Mouse (Mus musculus) cerebellum, adult 2 months (tissue): ENCODE results near the gene Chrm4. TPM values are rescaled to one million over a fixed set of nuclear protein-coding genes. Genes with fewer than 3 reads are reported as not detected.

Experiments
- DNase-seq, 2 experiments: peaks; one replicate each; pipeline ENCODE4 v3.0.0; 2021
- H3K27ac ChIP-seq: fragments of 200-500 bp; 2 replicates; pipeline ENCODE4 v1.5.1; 2012; ENCODE audit warnings: low read length, control low read depth, inconsistent platforms; ENCODE audit not compliant: insufficient read depth
- H3K27me3 ChIP-seq: fragments of 200-500 bp; 2 replicates; pipeline ENCODE4 v1.6.1; 2012; ENCODE audit warnings: inconsistent platforms, mild to moderate bottlenecking, low read length, moderate library complexity; ENCODE audit not compliant: control insufficient read depth, insufficient read depth
- H3K4me1 ChIP-seq: fragments of 200-500 bp; 2 replicates; pipeline ENCODE4 v1.6.1; 2011; ENCODE audit warnings: low read length; ENCODE audit not compliant: control insufficient read depth, insufficient read depth
- H3K4me3 ChIP-seq: fragments of 200-500 bp; replicated peaks from 2 replicates; pipeline ENCODE3; 2011; ENCODE audit warnings: mild to moderate bottlenecking, low read depth, low read length, control low read depth; ENCODE audit not compliant: insufficient read depth
- CTCF ChIP-seq: fragments of 200-500 bp; IDR thresholded peaks from 2 replicates; pipeline ENCODE4 v1.5.1; 2011; ENCODE audit warnings: low read depth, mild to moderate bottlenecking, control low read depth, low read length, moderate library complexity, borderline replicate concordance; ENCODE audit not compliant: insufficient read depth
- POLR2A ChIP-seq: fragments of 200-500 bp; IDR thresholded peaks from 2 replicates; pipeline ENCODE4 v1.6.1; 2011; ENCODE audit warnings: low read length, control low read depth, borderline replicate concordance; ENCODE audit not compliant: insufficient read depth
- WGBS: fragments of 180-500 bp; shearing (Covaris S2); methylation state at CpG from one replicate; pipeline ENCODE4 v1.1.7; 2018; 5-methylcytosine and 5-hydroxymethylcytosine counted together
- polyA plus RNA-seq: library from polyadenylated mRNA; depleted of rRNA; stranded (reverse); fragments of >200 nt; gene quantifications from 2 replicates; pipeline ENCODE4 v1.2.3, GENCODE M21; 2012

Chrm4 gene
- polyA plus RNA-seq, 1 experiment: 2.0 TPM

DNA sequence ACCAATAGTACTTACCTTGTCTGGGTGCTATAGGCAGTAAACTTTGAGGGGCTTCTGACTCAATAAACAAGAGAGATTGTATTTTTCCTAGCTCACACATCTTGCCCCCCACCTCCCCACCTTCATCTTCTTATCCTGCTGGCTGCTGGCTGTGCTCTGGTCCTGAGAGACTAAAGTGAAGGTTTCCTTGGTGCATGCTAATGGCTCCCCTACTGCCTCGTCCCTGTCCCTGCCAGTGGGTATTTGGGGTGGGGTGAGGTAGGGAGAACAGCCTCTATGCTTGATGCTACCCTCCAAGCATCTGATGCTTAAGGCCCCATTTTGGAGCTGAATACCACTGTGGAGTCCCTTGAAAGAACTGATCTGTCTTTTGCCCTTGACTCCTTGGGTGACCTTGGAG, 2.3 kb upstream of the Chrm4 start:
- DNase-seq: no peak
- 88% methylated on average over 1 of the region's 1 CpGs for whole genome bisulfite sequencing
- H3K4me1 ChIP-seq: peaks cover 18% of the 10 kb centered on the region
- H3K27me3 ChIP-seq: peaks cover 4% of the 10 kb centered on the region; the same call in 1 of the 2 replicates
- no peak overlapping the region for H3K4me3 ChIP-seq
- H3K27ac ChIP-seq: no peak overlapping the region
- TF ChIP-seq POLR2A: no peak
- TF ChIP-seq CTCF: no peak

DNA sequence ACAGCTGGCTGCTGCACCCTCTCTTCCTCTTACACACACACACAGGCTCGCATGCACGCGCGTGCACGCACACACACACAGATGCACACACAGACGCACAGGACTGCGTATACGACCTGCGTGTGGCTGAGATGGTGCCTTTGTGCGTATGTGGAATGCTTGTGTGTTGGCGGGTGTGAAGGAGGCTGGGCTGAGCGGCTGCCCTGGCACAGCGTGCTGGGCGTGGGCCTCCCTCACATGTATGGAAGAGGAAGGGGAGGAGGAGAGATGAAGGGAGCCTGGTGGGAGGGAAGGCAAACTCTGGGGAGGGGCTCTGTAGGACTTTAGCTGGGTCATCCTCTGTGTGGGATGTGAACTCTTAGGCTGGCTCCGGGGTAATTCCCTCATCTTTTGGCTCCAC, 1.6 kb upstream of the Chrm4 start:
- peak in 1 of 2 experiments; percentile 11 for DNase-seq
- H3K27ac ChIP-seq: no peak overlapping the region
- 84% methylated on average over 15 of the region's 15 CpGs for WGBS
- TF ChIP-seq POLR2A (no peak), CTCF (no peak)
- peaks cover 20% of the 10 kb centered on the region for H3K4me1 ChIP-seq
- no peak overlapping the region for H3K4me3 ChIP-seq
- H3K27me3 ChIP-seq: peaks cover 4% of the 10 kb centered on the region; the same call in 1 of the 2 replicates

DNA sequence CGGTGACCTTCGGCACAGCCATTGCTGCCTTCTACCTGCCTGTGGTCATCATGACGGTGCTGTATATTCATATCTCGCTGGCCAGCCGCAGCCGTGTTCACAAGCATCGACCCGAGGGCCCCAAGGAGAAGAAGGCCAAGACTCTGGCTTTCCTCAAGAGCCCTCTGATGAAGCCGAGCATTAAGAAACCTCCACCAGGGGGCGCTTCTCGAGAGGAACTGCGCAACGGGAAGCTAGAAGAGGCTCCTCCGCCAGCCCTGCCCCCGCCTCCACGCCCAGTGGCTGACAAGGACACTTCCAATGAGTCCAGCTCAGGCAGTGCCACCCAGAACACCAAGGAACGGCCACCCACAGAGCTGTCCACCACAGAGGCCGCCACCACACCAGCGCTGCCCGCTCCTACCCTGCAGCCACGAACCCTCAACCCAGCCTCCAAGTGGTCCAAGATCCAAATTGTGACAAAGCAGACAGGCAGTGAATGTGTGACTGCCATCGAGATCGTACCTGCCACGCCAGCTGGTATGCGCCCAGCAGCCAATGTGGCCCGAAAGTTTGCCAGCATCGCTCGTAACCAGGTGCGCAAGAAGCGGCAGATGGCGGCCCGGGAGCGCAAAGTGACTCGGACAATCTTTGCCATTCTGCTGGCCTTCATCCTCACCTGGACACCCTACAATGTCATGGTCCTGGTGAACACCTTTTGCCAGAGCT, 931 bp downstream of the Chrm4 start:
- 26% methylated on average over 34 of the region's 34 CpGs for WGBS
- DNase-seq: peak; percentile 81 to 85
- Histone ChIP-seq H3K27me3 (no peaks in the 10 kb centered on the region; the same call in 1 of the 2 replicates), H3K4me1 (peaks cover 35% of the 10 kb centered on the region), H3K4me3 (peak overlapping the region; percentile 35), H3K27ac (no peak overlapping the region)
- no peak for TF ChIP-seq POLR2A
- peak; percentile 60; the same call in 1 of the 2 replicates for TF ChIP-seq CTCF

DNA sequence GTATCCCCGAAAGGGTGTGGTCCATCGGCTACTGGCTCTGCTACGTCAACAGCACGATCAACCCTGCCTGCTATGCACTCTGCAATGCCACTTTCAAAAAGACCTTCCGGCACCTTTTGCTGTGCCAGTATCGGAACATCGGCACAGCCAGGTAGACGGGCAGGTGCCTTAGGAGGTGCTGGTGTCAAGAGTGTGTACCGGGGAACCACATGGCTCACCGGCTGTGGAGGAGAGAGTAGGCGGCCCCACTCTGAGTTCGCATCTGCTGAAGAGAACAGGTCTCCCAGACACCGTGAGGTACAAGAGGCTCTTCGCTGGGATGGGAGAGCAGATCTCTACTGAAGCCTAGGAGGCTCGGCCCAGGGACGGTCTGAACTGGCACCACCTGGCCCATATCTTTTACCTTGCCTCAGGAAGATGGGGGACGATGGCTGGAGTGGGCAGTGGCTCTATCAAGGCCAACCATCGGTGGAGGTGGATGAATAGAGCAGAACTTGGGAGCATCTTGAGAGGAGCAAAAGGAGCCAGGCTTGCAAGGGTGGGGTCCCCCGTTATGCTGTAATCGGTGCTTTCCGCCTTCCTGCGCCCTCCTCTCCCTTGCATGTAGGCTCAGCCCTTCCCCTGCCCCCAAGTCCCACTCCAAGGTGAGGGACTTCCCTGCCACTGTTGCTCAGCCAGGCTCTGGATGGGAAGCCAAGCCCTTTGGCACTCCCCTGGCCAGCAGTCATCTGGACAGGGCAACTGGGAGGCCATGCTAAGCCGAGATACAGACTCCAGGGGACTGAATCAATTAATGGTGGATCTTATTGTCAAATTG, 1.7 kb downstream of the Chrm4 start:
- Histone ChIP-seq H3K27me3 (no peaks in the 10 kb centered on the region), H3K4me1 (peaks cover 40% of the 10 kb centered on the region), H3K4me3 (peak overlapping the region; percentile 35), H3K27ac (no peak overlapping the region)
- no peak for TF ChIP-seq POLR2A
- TF ChIP-seq CTCF: no peak
- WGBS: 43% methylated on average over 23 of the region's 23 CpGs
- peak; percentile 54 to 63 for DNase-seq

DNA sequence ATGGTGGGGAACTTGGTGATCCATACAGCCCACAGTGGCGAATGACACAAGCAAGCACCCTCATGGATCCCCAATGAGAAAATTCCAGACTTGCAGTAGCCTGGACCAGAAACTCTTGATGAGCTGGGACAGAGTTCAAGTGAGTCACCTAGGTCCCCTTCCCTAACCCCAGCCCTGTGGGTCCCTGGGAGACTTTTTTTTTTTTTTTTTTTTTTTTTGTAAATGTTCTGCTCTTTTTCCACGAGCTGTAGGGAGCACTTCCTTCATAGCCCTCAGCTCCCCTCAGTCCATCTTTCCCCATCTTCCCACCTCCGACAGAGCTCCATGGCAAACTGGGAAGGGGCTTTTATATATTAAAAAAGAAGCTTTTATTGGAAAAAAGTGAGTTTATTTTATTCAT, 2.4 kb downstream of the Chrm4 start:
- H3K4me1 ChIP-seq: peaks cover 46% of the 10 kb centered on the region
- H3K4me3 ChIP-seq: no peak overlapping the region
- TF ChIP-seq POLR2A (no peak), CTCF (no peak)
- no peaks in the 10 kb centered on the region for H3K27me3 ChIP-seq
- WGBS: 83% methylated on average over 3 of the region's 3 CpGs
- DNase-seq: peak in 1 of 2 experiments; percentile 19
- no peak overlapping the region for H3K27ac ChIP-seq

DNA sequence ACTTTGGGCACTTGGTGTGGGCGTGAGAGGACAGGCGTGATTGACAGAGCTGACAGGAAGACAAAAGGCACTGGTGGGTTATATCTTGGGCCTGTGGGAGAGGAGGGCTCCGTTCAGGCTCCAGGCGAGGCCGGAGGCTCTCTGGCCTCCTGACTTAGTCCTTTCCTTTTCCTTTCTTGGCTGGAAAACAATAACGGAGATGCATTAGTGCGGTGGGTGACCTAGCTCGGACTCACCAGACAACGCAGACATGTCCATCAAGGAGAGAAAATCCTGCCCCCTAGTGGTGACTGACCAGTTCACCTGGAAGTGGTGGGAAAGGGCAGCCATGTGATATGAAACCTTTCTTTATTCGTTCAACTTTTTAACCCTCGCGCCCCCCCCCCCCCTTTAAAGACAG, 2.9 kb downstream of the Chrm4 start:
- 25% methylated on average over 12 of the region's 12 CpGs for WGBS

DNA sequence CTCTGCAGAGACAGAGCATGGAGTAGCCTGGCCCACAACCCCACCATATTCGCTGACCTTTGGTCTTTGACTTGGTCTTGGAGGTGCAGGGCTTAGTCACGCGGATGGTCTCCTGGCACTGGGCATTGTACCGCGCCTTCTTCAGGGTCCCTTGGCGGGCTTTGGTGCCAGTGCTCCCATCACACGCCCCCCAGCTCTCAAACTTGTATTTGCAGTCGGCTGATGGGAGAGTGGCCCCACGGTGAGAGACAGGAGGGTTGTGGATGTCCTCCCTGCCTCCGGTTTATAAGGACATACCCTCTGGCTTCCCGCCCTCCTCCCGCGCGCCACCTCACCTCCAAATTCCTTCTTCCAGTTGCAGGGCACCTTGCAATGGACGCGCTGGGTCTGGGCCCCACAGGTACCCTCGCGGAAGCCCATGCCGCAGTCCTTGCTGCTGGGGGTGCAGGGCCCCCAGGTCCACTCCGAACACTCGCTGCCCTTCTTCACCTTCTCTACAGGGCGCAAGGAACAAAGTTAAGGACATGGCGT, 3.8 kb downstream of the Chrm4 start:
- DNase-seq: peak in 1 of 2 experiments; percentile 44
- Histone ChIP-seq H3K4me3 (peak overlapping the region; percentile 2), H3K27me3 (no peaks in the 10 kb centered on the region), H3K4me1 (peaks cover 60% of the 10 kb centered on the region), H3K27ac (no peak overlapping the region)
- WGBS: 59% methylated on average over 23 of the region's 23 CpGs
- no peak for TF ChIP-seq POLR2A
- no peak for TF ChIP-seq CTCF

More for the DNA sequence above, 2.9 kb downstream of the Chrm4 start:
- peak; percentile 69 to 77 for DNase-seq
- TF ChIP-seq POLR2A (no peak), CTCF (peak; percentile 83)
- H3K4me1 ChIP-seq: peaks cover 51% of the 10 kb centered on the region
- no peaks in the 10 kb centered on the region for H3K27me3 ChIP-seq
- no peak overlapping the region for H3K27ac ChIP-seq
- H3K4me3 ChIP-seq: no peak overlapping the region
